Mouse (Mus musculus) MEL (cell line): ENCODE measurements around the gene Sost. TPM values are rescaled to one million over a fixed set of nuclear protein-coding genes. Genes with fewer than 3 reads are reported as not detected.

Source experiments
- DNase-seq: peaks from one replicate; pipeline ENCODE4 v3.0.0; 2011; ENCODE audit warnings: low read depth, low spot score
- H3K27ac ChIP-seq: 2 replicates; pipeline ENCODE4 v1.5.1; 2012; ENCODE audit warnings: low read depth, mild to moderate bottlenecking, control low read depth, low read length, moderate library complexity; ENCODE audit not compliant: control insufficient read depth
- H3K27me3 ChIP-seq, 2 experiments: fragments of 150-350 bp in 1 of 2; sonication (generic) in 1 of 2; 2 replicates each; pipeline ENCODE4 v1.6.1; 2012; ENCODE audit warnings: low read length in 2 of 2, mild to moderate bottlenecking in 2 of 2, improper control_type of control experiment in 1 of 2, moderate library complexity in 1 of 2; ENCODE audit not compliant: insufficient read depth in 2 of 2, control insufficient read depth in 1 of 2
- H3K36me3 ChIP-seq, 2 experiments: 2 replicates each; pipeline ENCODE4 v1.6.1; 2012 to 2014; ENCODE audit warnings: low read length in 2 of 2, improper control_type of control experiment in 1 of 2, inconsistent platforms in 1 of 2, mild to moderate bottlenecking in 1 of 2; ENCODE audit not compliant: insufficient read depth in 2 of 2, control insufficient read depth in 1 of 2
- H3K4me1 ChIP-seq, 2 experiments: fragments of 150-350 bp in 1 of 2; sonication (generic) in 1 of 2; 2 replicates each; pipeline ENCODE4 v1.6.1; 2012; ENCODE audit warnings: low read length in 2 of 2, improper control_type of control experiment in 1 of 2, mild to moderate bottlenecking in 1 of 2; ENCODE audit not compliant: insufficient read depth in 2 of 2, control insufficient read depth in 1 of 2
- H3K4me3 ChIP-seq, 2 experiments: fragments of 150-350 bp in 1 of 2; sonication (generic) in 1 of 2; 2 replicates each; pipeline ENCODE4 v1.5.1; 2012; ENCODE audit warnings: low read depth in 2 of 2, low read length in 2 of 2, mild to moderate bottlenecking in 2 of 2, moderate library complexity in 2 of 2, control low read depth in 1 of 2, improper control_type of control experiment in 1 of 2; ENCODE audit not compliant: control insufficient read depth in 1 of 2, insufficient read depth in 1 of 2
- H3K79me2 ChIP-seq: 2 replicates; pipeline ENCODE4 v1.6.1; 2012; ENCODE audit warnings: mild to moderate bottlenecking, low read length, moderate library complexity; ENCODE audit not compliant: control insufficient read depth, poor library complexity, insufficient read depth
- H3K9ac ChIP-seq: 2 replicates; pipeline ENCODE4 v1.6.1; 2012; ENCODE audit warnings: low read depth, mild to moderate bottlenecking, control low read depth, low read length, moderate library complexity; ENCODE audit not compliant: control insufficient read depth, poor library complexity, severe bottlenecking
- H3K9me3 ChIP-seq: fragments of 150-350 bp; sonication (generic); replicated peaks from 2 replicates; pipeline ENCODE4 v1.6.1; 2012; ENCODE audit warnings: mild to moderate bottlenecking, low read length, improper control_type of control experiment, moderate library complexity; ENCODE audit not compliant: insufficient read depth
- BHLHE40 ChIP-seq: IDR thresholded peaks from 2 replicates; pipeline ENCODE4 v1.6.1; 2012; ENCODE audit warnings: low read depth, mild to moderate bottlenecking, inconsistent platforms, low read length, improper control_type of control experiment, borderline replicate concordance
- CHD2 ChIP-seq: IDR thresholded peaks from 2 replicates; pipeline ENCODE4 v1.6.1; 2011; ENCODE audit warnings: low read length, improper control_type of control experiment
- CTCF ChIP-seq, 3 experiments: IDR thresholded peaks in 2 of 3; conservative IDR thresholded peaks in 1 of 3; 2 replicates each; pipeline ENCODE4 v1.5.1; 2011 to 2012; ENCODE audit warnings: low read length in 3 of 3, low read depth in 2 of 3, mild to moderate bottlenecking in 2 of 3, improper control_type of control experiment in 1 of 3, inconsistent platforms in 1 of 3, mixed read lengths in 1 of 3, moderate library complexity in 1 of 3; ENCODE audit not compliant: control insufficient read depth in 1 of 3, insufficient read depth in 1 of 3, poor library complexity in 1 of 3, severe bottlenecking in 1 of 3
- E2F4 ChIP-seq: IDR thresholded peaks from 2 replicates; pipeline ENCODE4 v1.6.1; 2011; ENCODE audit warnings: low read depth, low read length, improper control_type of control experiment, borderline replicate concordance
- ELF1 ChIP-seq: IDR thresholded peaks from 2 replicates; pipeline ENCODE4 v1.6.1; 2014; ENCODE audit warnings: low read depth, mild to moderate bottlenecking, inconsistent platforms, low read length, improper control_type of control experiment, moderate library complexity
- ETS1 ChIP-seq: IDR thresholded peaks from 2 replicates; pipeline ENCODE4 v1.6.1; 2012; ENCODE audit warnings: low read depth, mild to moderate bottlenecking, inconsistent platforms, low read length, improper control_type of control experiment, moderate library complexity
- GABPA ChIP-seq: IDR thresholded peaks from 2 replicates; pipeline ENCODE4 v1.6.1; 2012; ENCODE audit warnings: low read depth, mild to moderate bottlenecking, inconsistent platforms, low read length, improper control_type of control experiment, moderate library complexity
- HCFC1 ChIP-seq: IDR thresholded peaks from 2 replicates; pipeline ENCODE4 v1.6.1; 2012; ENCODE audit warnings: low read depth, mild to moderate bottlenecking, inconsistent platforms, low read length, improper control_type of control experiment, moderate library complexity
- JUND ChIP-seq: IDR thresholded peaks from 2 replicates; pipeline ENCODE4 v1.6.1; 2011; ENCODE audit warnings: low read depth, mild to moderate bottlenecking, improper control_type of control experiment, low read length
- KAT2A ChIP-seq: conservative IDR thresholded peaks from 2 replicates; pipeline ENCODE4 v1.6.1; 2012; ENCODE audit warnings: low read depth, low read length, improper control_type of control experiment, inconsistent platforms
- MAX ChIP-seq: IDR thresholded peaks from 2 replicates; pipeline ENCODE4 v1.6.1; 2011; ENCODE audit warnings: low read length, improper control_type of control experiment
- MYB ChIP-seq: IDR thresholded peaks from 2 replicates; pipeline ENCODE4 v1.6.1; 2011; ENCODE audit warnings: mild to moderate bottlenecking, low read depth, low read length, improper control_type of control experiment
- MYC ChIP-seq: IDR thresholded peaks from 2 replicates; pipeline ENCODE4 v1.6.1; 2011; ENCODE audit warnings: low read depth, mild to moderate bottlenecking, low read length, improper control_type of control experiment, moderate library complexity
- NELFE ChIP-seq: IDR thresholded peaks from 2 replicates; pipeline ENCODE4 v1.6.1; 2011; ENCODE audit warnings: low read depth, low read length, improper control_type of control experiment
- NRF1 ChIP-seq: IDR thresholded peaks from 2 replicates; pipeline ENCODE4 v1.6.1; 2014; ENCODE audit warnings: low read depth, mild to moderate bottlenecking, inconsistent platforms, low read length, improper control_type of control experiment, moderate library complexity; ENCODE audit not compliant: poor library complexity, insufficient read depth, severe bottlenecking
- POLR2AphosphoS2 ChIP-seq: IDR thresholded peaks from 2 replicates; pipeline ENCODE4 v1.6.1; 2011; ENCODE audit warnings: low read length, improper control_type of control experiment
- POLR2AphosphoS5 ChIP-seq: IDR thresholded peaks from 2 replicates; pipeline ENCODE4 v1.6.1; 2012; ENCODE audit warnings: low read depth, borderline replicate concordance, mild to moderate bottlenecking, inconsistent platforms, low read length, moderate library complexity, mixed read lengths
- SIN3A ChIP-seq: IDR thresholded peaks from 2 replicates; pipeline ENCODE4 v1.6.1; 2012; ENCODE audit warnings: low read length, improper control_type of control experiment, inconsistent platforms
- SMC3 ChIP-seq: IDR thresholded peaks from 2 replicates; pipeline ENCODE4 v1.6.1; 2011; ENCODE audit warnings: low read depth, low read length, improper control_type of control experiment
- USF1 ChIP-seq: IDR thresholded peaks from 2 replicates; pipeline ENCODE4 v1.6.1; 2014; ENCODE audit warnings: low read depth, mild to moderate bottlenecking, inconsistent platforms, low read length, improper control_type of control experiment, moderate library complexity
- USF2 ChIP-seq, 2 experiments: IDR thresholded peaks; 2 replicates each; pipeline ENCODE4 v1.6.1; 2011 to 2012; ENCODE audit warnings: improper control_type of control experiment in 2 of 2, low read length in 2 of 2, borderline replicate concordance in 1 of 2, inconsistent platforms in 1 of 2, low read depth in 1 of 2, mild to moderate bottlenecking in 1 of 2; ENCODE audit not compliant: insufficient read depth in 1 of 2
- ZC3H11A ChIP-seq: IDR thresholded peaks from 2 replicates; pipeline ENCODE4 v1.6.1; 2012; ENCODE audit warnings: low read depth, mild to moderate bottlenecking, inconsistent platforms, low read length, improper control_type of control experiment
- ZMIZ1 ChIP-seq: IDR thresholded peaks from 2 replicates; pipeline ENCODE4 v1.6.1; 2012; ENCODE audit warnings: low read depth, mild to moderate bottlenecking, inconsistent platforms, low read length, improper control_type of control experiment, moderate library complexity
- polyA plus RNA-seq, 2 experiments: library from polyadenylated mRNA; stranded (reverse) in 1 of 2; unstranded in 1 of 2; fragments of >175 nt in 1 of 2; fragments of >200 nt in 1 of 2; gene quantifications; 2 replicates each; pipeline versions ENCODE4 v1.2.1 to v1.2.4; 2012; ENCODE audit warnings: low replicate concordance in 2 of 2, low read depth in 1 of 2; ENCODE audit not compliant: insufficient read length in 2 of 2, insufficient read depth in 1 of 2, missing spikeins in 1 of 2
- total RNA-seq: library from RNA; depleted of rRNA; stranded (reverse); fragments of 300-350 nt; gene quantifications from 2 replicates; pipeline ENCODE4 v1.2.3, GENCODE M21; 2012

Sost gene
- total and polyA plus RNA-seq, 3 experiments = not detected

DNA sequence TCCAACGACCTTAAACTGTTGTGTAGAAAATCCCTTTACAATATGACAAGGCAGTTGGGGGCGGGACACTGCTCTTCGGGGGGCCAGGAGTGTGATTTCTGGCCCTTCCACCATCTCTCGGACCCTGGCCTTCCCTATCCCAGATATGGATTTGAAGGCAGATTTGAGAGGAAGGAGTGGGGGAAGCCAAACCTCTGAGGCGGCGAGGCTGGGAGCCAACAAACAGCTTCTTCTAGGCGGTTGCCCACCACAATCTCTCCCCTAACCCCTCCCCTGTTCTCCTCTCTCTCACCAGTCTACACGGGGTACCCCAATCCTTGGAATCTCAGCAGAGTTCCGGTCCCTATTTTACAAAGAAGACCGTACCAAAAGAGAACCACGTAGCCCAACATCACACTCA is 3.8 kb downstream of the Sost start:
- Histone ChIP-seq H3K27ac (no peak overlapping the region), H3K36me3 (no peaks in the 10 kb centered on the region), H3K9ac (no peak overlapping the region), H3K79me2 (no peaks in the 10 kb centered on the region), H3K4me1 (no peaks in the 10 kb centered on the region), H3K9me3 (no peaks in the 10 kb centered on the region), H3K27me3 (peaks cover 6 to 12% of the 10 kb centered on the region in 2 experiments), H3K4me3 (no peak overlapping the region)
- TF ChIP-seq CHD2 = no peak
- no peak for TF ChIP-seq NELFE
- TF ChIP-seq MAX = no peak
- no peak for TF ChIP-seq POLR2AphosphoS5
- no peak for TF ChIP-seq CTCF (IDR thresholded peaks at IDR 0.05 in 2 of 3, conservative IDR thresholded peaks at IDR 0.05 in 1 of 3; ENCODE audit: control insufficient read depth in 1 of 3, insufficient read depth in 1 of 3, low read depth in 2 of 3, low read length in 3 of 3, poor library complexity in 1 of 3, severe bottlenecking in 1 of 3)
- no peak for TF ChIP-seq POLR2AphosphoS2
- TF ChIP-seq E2F4 = no peak
- no peak for TF ChIP-seq ZMIZ1
- no peak for TF ChIP-seq MYB
- DNase-seq = no peak

DNA sequence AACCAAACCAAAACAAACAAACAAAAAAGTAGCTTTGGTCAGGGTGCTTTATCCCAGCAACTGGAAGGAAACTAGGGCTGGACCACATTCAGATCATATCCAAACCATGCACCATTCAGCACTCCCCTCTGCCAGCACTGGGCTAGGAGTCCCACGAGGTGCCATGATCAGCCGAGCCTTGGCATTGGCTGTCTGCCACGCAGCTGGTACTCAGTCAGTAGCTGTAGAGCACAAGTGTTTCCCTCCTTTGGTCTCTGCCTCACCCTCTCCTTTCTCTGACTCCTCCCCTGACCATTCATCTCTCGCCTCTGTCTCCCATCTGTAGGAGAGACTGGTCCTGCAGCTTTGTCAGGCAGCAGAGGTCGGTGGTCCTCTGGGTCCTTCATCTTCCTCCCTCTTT is 9.3 kb downstream of the Sost start:
- Histone ChIP-seq H3K4me1 (peaks cover 2 to 17% of the 10 kb centered on the region in 2 experiments; a peak in 3 of 4 replicates), H3K9me3 (no peaks in the 10 kb centered on the region), H3K27me3 (peaks cover 6 to 13% of the 10 kb centered on the region in 2 experiments), H3K79me2 (no peaks in the 10 kb centered on the region), H3K36me3 (peaks cover 0 to 15% of the 10 kb centered on the region in 2 experiments; a peak in 2 of 4 replicates), H3K4me3 (no peak overlapping the region), H3K9ac (no peak overlapping the region), H3K27ac (no peak overlapping the region)
- no peak for DNase-seq
- no peak for TF ChIP-seq ZMIZ1
- TF ChIP-seq SMC3 = no peak
- TF ChIP-seq CHD2 = no peak
- TF ChIP-seq MYB = no peak
- TF ChIP-seq JUND = no peak
- TF ChIP-seq E2F4 = no peak
- no peak for TF ChIP-seq POLR2AphosphoS2
- TF ChIP-seq MAX = no peak
- TF ChIP-seq GABPA = no peak
- no peak for TF ChIP-seq SIN3A
- TF ChIP-seq ETS1 = no peak
- TF ChIP-seq USF2 (IDR thresholded peaks at IDR 0.05; ENCODE audit: borderline replicate concordance in 1 of 2, insufficient read depth in 1 of 2, low read depth in 1 of 2, low read length in 2 of 2) = no peak
- TF ChIP-seq NRF1 = no peak
- no peak for TF ChIP-seq BHLHE40
- TF ChIP-seq MYC = no peak
- TF ChIP-seq ELF1 = no peak
- TF ChIP-seq HCFC1 = no peak
- TF ChIP-seq USF1 = no peak
- TF ChIP-seq ZC3H11A = no peak
- TF ChIP-seq KAT2A = no peak
